Mouse (Mus musculus) erythroblast, embryonic 14.5 days (primary cell): ENCODE results near the gene Cdca7l.

Source experiments
- GATA1 ChIP-seq: IDR thresholded peaks from 2 replicates; pipeline ENCODE4 v1.6.1; 2012; ENCODE audit warnings: low read length, inconsistent platforms, mixed read lengths
- TAL1 ChIP-seq: IDR thresholded peaks from 3 replicates; pipeline ENCODE4 v1.6.1; 2012; ENCODE audit warnings: low read length, inconsistent platforms, mixed read lengths

- TF ChIP-seq GATA1 (no peak), TAL1 (no peak)
Observed at GRCm38 (mm10) chr12:117770211-117770610, 33.9 kb upstream of the Cdca7l start.
